Mouse (Mus musculus) left cerebral cortex, adult 18-20 months (tissue): ENCODE data around the gene Dach1. TPM values are rescaled to one million over a fixed set of nuclear protein-coding genes. Genes with fewer than 3 reads are reported as not detected.

Source experiments
- DNase-seq, 2 experiments: peaks; one replicate each; pipeline ENCODE4 v3.0.0; 2021 to 2022; ENCODE audit warnings: low spot score in 2 of 2, mixed read lengths in 1 of 2
- long read RNA-seq, 2 experiments: library from polyadenylated mRNA; stranded (forward); transcript quantifications; one replicate each; pipeline ENCODE4 v2.0.0; 2021
- total RNA-seq, 2 experiments: library from RNA; stranded (reverse); gene quantifications; 2 replicates each; pipeline ENCODE4 v1.2.3; 2021

The Dach1 gene
- 10 to 100 TPM in 1 of 2 experiments, 1 to 10 TPM in 1; 7.0 to 10.4 TPM for total RNA-seq
- long read RNA-seq, experiment 1: 0 reads
- long read RNA-seq, experiment 2, partial matches to known transcripts: 1 of 1 reads
- long read RNA-seq, experiment 2, other reads (novel, unspliced or antisense): 0 of 1 reads

DNA sequence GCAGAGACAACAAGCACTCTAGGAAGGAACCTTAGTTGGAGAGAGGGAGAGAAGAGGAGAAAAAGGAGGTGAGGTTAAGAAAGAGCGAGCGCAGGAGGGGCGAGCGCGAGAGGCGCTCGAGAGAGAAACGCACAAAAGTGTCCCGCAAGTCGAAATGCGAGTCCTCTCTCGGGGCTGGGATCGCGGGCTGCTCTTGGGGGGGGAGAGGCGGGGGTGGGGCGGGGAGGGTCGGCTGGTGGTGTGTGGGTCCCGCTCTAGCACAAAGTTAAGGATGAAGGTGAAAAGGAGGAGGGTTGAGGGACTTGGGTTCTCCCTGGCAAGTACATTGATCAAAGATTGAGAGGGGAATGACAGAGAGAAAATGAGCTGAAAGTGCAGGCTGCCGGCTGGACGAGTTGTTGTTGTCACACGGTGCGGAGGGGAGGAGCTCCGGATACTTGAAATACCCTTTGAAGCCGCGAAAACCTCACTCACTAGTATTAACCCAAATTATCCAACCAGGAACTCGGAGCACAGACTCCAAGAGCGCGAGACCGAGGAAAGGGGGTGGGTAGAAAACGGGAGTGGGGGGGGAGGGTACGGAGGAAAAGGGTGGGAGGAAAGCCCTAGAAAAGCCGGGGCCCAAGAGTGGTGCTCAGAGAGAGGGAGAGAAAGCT lies at the start of gene Dach1:
Dach1 (minus strand) TSS at position 345 of the 656 bp plus-strand sequence.
- peak; percentile 17 to 22 for DNase-seq

DNA sequence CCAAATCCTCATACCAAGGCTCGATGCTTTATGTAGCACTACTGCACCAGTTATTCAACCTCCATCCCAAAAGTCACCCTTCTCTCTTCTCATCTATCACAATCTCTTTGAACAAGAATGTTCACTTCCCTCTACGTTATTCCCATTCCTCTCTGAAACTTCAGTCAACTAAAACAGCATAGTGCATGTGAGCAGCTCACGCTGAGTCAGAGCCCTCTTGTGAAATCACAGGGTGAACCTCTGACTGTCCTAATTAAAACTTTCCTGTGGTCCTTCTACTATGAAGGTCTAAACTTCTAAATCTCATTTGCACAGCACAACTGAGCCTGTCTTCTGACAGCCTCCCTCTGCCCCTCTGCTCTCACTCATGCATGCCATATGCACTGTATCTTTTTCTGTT lies 30.5 kb upstream of the Dach1 start:
- DNase-seq: no peak

- DNase-seq: no peak
Observed at GRCm38 (mm10) chr14:98181545-98181944, 12.0 kb upstream of the Dach1 start.

GRCm38 (mm10) chr14:98173831-98174230 lies 4.3 kb upstream of the Dach1 start:
- no peak for DNase-seq

GRCm38 (mm10) chr14:98172394-98172905 lies 2.9 kb upstream of the Dach1 start:
- DNase-seq: no peak

DNA sequence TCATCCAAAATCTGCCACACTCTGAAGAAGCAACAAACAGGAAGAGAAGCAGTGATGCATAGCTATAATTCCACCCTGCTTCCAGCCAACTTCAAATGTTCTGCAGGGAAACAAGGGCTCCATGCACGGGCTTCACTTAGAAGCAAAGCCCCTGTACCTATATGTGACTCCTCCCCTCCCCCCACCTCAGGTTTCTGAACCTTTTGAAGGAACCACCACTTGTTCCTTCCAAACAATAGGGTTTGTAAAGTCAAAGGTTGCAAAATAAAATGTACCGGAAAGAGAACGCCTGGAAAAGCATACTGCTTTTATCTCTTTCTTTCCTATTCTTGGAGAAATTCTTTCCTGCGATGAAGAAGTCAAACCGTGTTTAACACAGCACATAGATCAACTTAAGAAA lies 2.3 kb upstream of the Dach1 start:
- DNase-seq: no peak

DNA sequence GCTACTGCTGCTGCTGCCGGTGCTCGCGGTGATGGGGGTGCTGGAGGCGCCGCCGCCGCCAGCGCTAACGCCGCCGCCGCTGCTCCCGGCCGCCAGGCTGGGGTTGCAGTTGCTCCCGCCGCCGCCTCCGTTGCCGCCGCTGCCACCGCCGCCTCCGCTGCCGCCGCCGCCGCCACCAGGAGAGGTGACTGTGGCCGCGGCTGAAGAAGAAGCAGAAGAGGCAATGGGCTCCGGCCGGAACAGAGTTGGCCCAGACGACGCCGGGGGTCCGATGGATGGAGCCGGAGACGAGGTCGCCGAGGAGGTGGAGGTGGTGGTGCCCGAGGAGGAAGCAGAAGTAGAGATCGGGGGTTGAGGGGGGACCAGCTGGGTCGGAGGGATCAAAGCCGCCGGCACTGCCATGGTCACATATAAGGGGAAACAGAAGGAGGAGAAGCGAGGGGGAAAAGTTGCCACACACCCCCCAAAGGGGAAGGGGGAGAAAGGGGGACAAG lies 610 bp downstream of the Dach1 start:
- peak; percentile 18 to 41 for DNase-seq

DNA sequence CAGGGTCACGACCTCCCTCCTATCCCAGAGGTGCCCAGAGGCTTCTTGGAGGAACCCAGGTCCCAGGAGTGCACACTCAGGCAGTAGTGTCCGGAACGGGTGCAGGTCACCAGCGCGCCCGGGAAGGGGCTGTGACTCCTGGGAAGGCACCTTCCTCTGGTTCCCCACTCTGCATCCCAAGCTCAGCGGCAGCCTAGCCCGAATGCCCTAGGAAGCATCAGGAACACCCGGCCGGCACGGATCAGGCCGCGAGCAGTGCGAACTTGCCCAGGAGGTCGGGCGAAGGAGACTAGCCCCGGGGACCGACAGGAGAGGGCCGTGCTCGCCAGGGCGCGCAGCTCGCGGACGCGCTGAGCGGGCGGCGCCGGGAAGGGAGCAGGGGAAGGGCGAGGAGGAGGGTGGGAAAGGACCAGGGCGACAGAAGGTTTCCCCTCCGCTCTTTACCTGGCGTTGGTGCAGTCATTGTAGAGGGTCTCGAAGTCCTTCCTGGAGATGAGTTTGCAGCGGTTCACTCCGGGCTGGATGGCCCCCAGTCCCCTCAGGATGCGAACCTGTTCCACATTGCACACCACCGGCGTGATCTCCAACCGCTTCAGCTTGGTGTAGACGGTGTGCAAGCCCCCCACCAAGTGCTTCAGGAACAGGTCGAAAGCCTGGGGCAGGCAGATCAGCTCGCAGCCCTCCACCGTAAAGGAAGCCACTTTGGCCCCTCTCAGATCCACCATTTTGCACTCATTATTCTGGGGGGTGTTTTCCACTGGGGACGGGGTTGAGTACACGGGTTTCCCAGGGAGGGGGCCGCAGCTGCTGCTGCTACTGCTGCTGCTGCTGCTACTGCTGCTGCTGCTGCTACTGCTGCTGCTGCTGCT lies 1.3 kb downstream of the Dach1 start:
- DNase-seq: peak in 1 of 2 experiments; percentile 29

GRCm38 (mm10) chr14:98167186-98168038 lies 2.2 kb downstream of the Dach1 start:
- no peak for DNase-seq

DNA sequence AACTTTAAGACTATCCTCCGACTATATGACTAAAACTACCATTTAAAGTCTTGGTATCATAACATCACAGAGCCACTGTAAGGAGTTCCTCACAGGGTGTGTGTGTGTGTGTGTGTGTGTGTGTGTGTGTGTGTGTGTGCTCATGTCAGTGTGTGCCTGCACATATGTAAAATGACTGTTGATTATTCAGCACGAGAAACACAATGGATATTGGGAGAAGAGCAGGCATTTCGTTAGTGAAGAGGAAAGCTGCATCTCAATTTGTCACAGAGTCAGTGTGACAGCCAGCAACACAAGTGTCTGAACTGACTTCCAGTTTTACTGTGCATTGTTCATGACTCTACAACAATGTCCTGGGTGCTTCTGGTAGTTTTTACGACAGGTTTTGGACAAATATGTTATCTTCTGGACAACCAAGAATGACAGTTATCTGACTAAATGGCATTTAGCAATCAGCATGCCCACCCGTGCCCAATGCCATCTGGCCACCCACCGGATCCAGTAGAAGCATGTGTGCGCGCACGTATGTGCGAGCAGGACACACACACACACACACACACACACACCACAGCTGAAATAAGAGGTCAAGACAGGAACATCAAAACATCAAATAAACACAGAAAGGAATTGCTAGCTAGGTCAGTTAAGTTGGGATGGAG lies 3.1 kb downstream of the Dach1 start:
- DNase-seq: no peak

DNA sequence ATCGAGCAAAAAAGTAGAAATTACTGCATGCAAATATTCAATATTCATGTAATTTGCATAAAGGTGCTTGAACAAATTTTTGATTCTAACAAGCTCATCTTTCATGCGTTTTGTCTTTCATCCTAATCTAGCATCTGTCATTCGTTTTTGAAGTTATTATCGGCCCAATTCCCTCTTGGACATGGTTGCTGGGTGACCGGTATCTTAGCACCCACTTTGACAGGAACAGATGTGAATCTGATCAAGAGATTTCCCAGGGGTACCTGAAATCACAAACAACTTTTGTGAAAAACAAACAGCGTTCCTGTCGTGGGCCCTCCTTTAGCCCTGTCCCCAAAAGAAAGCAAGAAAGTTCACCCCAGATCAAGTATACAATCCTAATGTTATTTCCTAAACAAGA lies 12.8 kb downstream of the Dach1 start:
- no peak for DNase-seq

DNA sequence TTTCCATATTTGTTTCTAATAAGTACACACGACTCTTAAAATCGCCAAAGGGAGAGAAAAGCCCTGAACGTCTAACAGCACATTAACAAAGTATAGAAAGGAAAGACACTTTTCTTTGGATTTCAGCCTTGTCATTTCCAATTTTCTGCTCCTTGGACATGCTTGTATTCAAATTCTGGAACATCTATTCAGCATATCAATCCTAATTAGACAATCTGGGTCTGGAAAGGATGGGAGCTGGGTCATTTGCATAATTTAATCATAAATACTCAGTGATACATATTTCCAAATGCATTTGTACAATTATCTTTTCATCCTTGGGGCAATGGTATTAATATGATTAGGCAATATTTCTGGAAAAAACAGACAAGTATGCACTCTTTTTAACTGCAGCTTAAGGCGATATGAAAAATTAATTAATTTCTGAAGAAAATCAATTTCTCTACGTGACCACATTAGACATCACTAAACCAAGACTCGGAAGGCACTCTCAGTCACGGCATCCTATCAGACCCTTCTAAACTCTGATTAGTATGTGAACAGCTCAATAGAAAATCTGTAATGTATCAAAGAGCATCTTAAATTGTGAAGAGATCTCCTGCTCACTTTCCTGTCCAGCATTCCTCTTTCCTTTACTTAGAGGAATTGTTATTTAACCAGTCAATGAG lies 13.7 kb downstream of the Dach1 start:
- DNase-seq: no peak

DNA sequence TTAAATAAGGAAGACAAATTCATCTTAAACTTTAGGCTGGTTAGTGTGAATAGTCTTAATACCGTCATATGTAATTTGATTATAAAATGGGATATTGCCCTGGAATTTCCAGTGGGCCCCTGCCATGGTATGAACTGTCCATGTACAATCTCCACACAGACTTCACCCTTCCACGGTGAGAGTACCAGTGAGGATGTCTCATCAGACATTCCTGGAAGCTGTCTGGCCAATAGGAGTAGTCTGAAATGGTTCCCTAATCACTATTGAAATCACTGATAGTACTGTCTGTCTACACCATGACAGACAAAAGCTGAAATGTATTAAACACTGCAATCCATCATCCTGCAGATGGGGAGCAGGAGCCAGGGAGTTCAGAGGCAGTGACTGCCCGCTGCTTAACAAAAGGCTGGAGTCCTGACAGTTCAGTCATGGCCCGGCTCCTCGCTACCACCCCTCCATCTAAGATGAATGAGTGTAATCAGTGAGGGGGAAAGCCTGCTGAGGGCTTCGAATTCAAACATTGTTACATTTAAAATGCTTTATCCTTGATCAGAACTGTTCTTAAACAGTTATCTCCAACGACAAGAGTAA lies 14.6 kb downstream of the Dach1 start:
- DNase-seq: no peak

DNA sequence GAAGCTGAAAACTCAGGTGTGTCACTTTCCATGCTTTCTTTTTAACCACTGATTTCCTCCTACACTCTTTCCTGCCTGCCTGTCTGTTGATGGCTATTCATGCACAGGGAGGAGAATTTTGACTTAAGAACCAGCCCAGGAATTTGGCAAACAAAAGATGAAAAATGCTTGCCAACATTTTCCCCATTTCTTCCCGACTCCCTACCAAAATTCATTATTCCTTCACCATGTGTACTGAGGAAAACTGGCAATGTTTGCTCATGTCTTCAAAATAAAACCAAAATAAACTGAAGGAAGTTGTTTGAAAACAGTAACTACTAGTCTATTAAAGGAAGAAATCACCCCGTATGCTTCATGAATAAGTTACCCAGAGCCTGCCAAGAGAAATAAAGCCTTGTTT lies 27.8 kb downstream of the Dach1 start:
- DNase-seq: no peak

- no peak for DNase-seq
Observed at GRCm38 (mm10) chr14:98138873-98139665, 30.5 kb downstream of the Dach1 start.

DNA sequence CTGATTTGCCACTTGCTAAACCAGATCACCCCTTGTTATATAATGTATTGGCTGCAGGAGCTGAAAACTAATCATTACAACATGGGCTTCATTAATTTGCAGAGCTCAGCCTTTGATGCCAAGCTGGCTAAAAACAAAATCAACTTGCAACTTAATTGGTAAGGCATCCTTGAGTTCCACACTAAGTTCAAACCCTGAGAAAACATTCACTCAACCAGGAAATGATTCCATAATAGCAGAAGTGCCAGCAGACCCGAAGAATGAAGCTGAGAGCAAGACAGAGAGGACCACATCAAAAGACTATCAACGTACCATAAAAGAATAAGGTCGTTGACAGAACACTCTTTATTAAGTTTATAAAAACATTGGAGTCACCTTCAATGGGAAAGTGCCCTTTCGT lies 35.0 kb downstream of the Dach1 start:
- no peak for DNase-seq

GRCm38 (mm10) chr14:98123032-98123431 lies 46.5 kb downstream of the Dach1 start:
- DNase-seq: no peak

GRCm38 (mm10) chr14:98116627-98117026 lies 52.9 kb downstream of the Dach1 start:
- no peak for DNase-seq

GRCm38 (mm10) chr14:98113106-98113505 lies 56.5 kb downstream of the Dach1 start:
- no peak for DNase-seq
